Mouse (Mus musculus) heart, adult 8-10 months (tissue): ENCODE data around the gene Srsf3. TPM values are rescaled to one million over a fixed set of nuclear protein-coding genes. Genes with fewer than 3 reads are reported as not detected.

Experiments used
- DNase-seq: peaks from one replicate; pipeline ENCODE4 v3.0.0; 2022; ENCODE audit warnings: low spot score
- total RNA-seq, 4 experiments: library from RNA; stranded (reverse); gene quantifications; 2 replicates each; pipeline ENCODE4 v1.2.4; 2022

The Srsf3 gene
- total RNA-seq, 4 experiments from 2014 or later = 52.6 to 73.3 (median 70.5) TPM

- DNase-seq = no peak
These were observed 12.5 kb downstream of the Srsf3 start for GRCm38 (mm10) chr17:29044925-29045319.

- no peak for DNase-seq
These were observed 13.5 kb downstream of the Srsf3 start for GRCm38 (mm10) chr17:29045741-29046530.

- DNase-seq = no peak
These were observed 14.4 kb downstream of the Srsf3 start for GRCm38 (mm10) chr17:29046863-29047262.

- no peak for DNase-seq
These were observed 15.5 kb downstream of the Srsf3 start for GRCm38 (mm10) chr17:29047697-29048514.

- peak; percentile 87 for DNase-seq
These were observed 16.5 kb downstream of the Srsf3 start for GRCm38 (mm10) chr17:29048748-29049507.

- DNase-seq = no peak
These were observed 17.1 kb downstream of the Srsf3 start for GRCm38 (mm10) chr17:29049508-29049889.

- DNase-seq = no peak
These were observed 17.5 kb downstream of the Srsf3 start for GRCm38 (mm10) chr17:29049923-29050322.

- no peak for DNase-seq
These were observed 18.4 kb downstream of the Srsf3 start for GRCm38 (mm10) chr17:29050791-29051190.

GRCm38 (mm10) chr17:29053067-29053466 is 20.6 kb downstream of the Srsf3 start:
- DNase-seq = no peak

GRCm38 (mm10) chr17:29053841-29054240 is 21.4 kb downstream of the Srsf3 start:
- DNase-seq = peak; percentile 85

- no peak for DNase-seq
These were observed 22.0 kb downstream of the Srsf3 start for GRCm38 (mm10) chr17:29054429-29054828.

- DNase-seq = no peak
These were observed 23.2 kb downstream of the Srsf3 start for GRCm38 (mm10) chr17:29055586-29055985.

GRCm38 (mm10) chr17:29056207-29056606 is 23.8 kb downstream of the Srsf3 start:
- DNase-seq = no peak

- no peak for DNase-seq
These were observed 24.3 kb downstream of the Srsf3 start for GRCm38 (mm10) chr17:29056699-29057151.

GRCm38 (mm10) chr17:29057361-29057890 is 25.0 kb downstream of the Srsf3 start:
- DNase-seq = no peak

GRCm38 (mm10) chr17:29057961-29058360 is 25.5 kb downstream of the Srsf3 start:
- no peak for DNase-seq

- DNase-seq = no peak
These were observed 26.1 kb downstream of the Srsf3 start for GRCm38 (mm10) chr17:29058487-29058886.

GRCm38 (mm10) chr17:29059581-29059980 is 27.2 kb downstream of the Srsf3 start:
- no peak for DNase-seq

GRCm38 (mm10) chr17:29060946-29061345 is 28.5 kb downstream of the Srsf3 start:
- no peak for DNase-seq

- DNase-seq = no peak
These were observed 29.9 kb downstream of the Srsf3 start for GRCm38 (mm10) chr17:29062119-29063035.
